Mouse (Mus musculus): Measurements from ENCODE around the gene Zswim4.

Gene Zswim4

DNA sequence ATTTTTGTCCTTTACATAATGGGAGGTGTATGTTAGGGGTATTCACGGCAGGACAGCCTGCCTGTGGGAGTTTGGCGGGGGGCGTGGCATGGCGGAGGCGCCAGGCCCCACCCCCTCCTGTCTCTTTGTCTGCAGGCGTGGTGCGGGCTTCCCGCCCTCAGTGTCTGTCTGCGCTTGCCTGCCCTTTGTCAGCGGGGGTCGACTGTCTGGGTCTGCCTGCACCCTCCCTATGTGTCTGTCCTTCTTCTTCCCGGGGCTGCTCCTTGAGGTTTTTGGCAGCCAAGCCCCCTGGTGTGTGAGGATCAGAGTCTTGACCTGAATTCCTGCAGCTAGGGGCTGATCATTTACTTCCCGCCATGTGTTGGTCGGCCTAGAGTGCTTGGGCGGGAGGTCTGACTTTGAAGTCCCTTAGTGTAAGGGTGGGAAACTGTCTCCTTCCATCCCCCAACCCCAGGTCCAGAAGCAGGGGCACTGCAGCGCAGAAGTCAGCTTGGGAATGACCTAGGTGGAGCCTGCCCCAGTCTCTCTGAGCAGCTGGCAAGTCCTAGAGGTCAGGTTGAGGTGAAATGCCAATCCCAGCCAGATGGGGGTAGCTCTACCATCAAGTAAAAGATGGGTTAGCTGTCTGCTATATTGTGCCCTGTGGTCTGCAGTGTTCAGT lies 56.2 kb downstream of the Zswim4 start:
- DNase-seq, result peak in 1 of 2 experiments; percentile 59

DNA sequence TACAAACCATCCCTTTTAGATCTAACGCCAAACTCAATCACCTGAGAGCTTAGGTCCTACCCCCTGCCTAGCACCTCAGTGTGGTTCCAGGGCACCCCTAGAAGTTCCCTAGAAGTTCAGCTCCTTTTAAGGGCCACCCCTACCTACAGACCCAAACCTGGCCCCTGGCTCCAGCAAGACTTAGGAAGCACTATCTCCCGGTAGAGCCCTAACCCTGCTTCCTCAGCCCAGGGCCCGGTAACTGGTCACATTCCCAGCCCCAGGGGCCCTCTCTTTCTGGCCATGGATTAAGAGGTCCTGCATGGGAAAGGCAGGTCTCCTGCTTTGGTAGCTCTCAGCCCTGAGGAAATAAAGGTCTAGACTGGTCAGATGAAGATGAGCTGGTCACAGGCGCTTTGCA lies 56.9 kb downstream of the Zswim4 start:
- DNase-seq, result no peak

DNA sequence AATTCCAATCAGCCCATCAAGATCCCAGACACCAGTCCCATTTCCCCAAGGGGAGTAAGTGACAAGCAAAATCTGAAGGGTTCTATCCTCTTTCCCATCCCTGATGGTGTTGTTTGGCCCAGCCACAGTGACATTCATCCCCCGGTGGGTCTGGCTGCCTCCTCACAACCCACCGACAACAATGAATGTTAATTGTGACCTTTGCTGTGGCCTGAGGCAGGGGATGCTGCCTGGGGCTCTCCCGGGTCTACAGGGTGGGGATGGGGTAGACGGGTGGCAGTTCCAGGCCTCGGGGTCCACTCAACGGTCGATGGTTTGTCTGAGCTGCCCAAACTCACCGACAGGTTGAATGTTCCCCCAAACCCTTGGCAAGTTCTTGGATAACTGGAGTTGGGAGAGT lies 58.3 kb downstream of the Zswim4 start:
- no peak for DNase-seq

DNA sequence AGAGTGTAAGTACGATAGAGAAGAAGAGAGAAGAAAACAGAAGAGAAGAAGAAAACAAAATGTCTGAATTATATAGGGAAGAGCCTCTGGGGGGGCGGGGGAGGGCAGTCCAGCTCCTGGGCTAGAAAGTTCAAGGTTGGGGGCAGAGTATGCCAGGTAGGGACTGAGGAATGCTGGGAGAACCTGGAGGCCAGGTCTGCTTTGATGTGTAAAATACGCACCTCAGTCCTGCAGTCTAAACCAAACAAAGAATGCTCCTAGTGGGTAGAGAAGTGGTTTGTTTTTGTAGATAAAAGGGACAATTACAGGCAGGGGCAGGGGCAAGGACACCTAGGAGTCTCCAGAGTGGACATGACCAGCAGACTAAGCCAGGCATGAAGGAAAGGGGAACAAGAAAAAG lies 59.5 kb downstream of the Zswim4 start:
- DNase-seq, result no peak

DNA sequence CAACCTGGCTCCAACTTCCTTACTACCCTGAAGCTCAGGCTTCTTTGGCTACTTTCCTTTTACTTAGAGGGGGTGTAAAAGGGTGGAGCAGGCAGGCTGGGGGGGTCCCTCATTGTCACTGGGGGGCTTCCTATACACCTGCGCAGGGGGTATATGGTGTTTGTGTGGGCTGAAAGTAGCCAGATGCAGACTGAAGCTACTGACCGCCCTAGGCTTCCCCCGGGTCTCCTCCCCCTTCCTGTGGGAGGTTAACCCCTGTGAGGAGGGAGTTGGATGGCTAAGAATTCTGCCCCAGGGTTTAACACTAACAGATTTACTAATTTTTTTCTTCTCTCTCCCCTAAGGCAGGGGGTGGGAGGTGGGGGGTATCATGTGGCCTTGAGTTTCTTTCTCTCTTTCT lies 60.3 kb downstream of the Zswim4 start:
- no peak for DNase-seq

DNA sequence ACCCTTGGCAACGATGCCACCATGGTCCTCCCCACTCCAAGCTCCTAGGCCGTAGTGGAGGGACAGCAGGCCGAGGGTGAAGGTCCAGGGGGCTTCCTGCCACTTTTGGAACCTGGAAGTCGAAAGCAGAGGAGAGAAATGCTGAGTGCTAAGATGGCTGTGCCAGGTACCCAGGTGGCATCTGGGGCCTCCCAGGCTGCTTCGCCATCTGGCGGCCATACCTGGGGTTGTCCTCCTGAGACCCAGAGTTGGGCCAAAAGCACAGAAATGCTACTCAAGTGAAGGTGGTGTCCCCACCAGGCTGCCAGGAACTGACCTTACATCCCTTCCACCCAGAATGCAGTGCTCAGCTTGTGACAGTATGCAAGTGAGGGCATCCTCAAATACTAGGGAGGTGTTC lies 63.0 kb downstream of the Zswim4 start:
- peak in 1 of 2 experiments; percentile 69 for DNase-seq

DNA sequence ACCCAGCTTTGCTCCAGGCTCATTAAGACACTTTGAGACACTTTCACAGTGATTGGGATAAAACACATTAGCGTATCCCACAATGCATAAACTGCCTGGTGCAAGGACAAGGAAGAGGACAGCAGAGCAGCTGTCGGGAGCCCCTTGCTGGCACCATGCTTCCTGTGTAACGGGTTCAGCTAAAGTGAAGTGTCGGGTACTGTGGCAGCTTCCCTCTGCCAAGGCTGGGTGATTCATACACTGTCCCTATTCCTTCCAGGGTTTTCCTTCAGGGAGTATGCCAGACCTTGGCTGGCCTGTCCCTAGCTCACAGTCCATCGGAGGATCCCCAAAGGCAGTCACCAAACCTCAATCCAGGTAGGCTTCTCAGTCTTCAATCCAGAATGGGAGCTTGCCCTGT lies 66.8 kb downstream of the Zswim4 start:
- DNase-seq, result no peak

DNA sequence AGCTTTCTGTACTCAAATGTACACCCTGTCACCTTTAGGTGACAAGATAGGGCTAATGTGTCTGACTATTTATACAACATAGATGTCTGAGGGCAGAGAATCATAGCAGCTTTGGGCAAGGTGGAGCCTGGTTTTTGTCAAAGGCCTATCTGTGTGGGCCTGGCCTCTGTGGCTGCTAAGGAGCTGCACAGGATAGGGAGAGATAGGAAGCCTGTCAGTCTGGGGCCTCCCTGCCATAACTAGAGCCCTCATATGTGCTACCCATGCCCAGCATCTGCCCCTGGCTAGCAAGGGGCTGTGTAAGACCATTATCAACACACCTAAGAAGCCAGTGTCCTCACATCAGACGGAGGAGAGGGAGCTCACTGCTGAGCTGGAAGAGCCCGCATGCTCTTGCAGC lies 69.2 kb downstream of the Zswim4 start:
- DNase-seq, result no peak
